Comparison of ENCODE assay signal across 8 mouse cellular contexts in genomic region chr17:78434746-78435145, GRCm38 (mm10). TPM values are rescaled to one million over a fixed set of nuclear protein-coding genes. Genes with fewer than 3 reads are reported as not detected.
DNase-seq lines count a peak whose midpoint lies in the region; ATAC-seq and TF ChIP-seq lines count a peak whose summit lies in the region.

No protein-coding gene starts in this region.

- no peak overlapping the region for H3K4me2 ChIP-seq in heart, embryonic 12.5 days
- no peak overlapping the region for H3K4me2 ChIP-seq in lung, postnatal 0 days (replicated peaks; ENCODE audit: low read depth, low read length)

- no peaks in the 10 kb centered on the region for H3K27me3 ChIP-seq in heart, adult 2 months (ENCODE audit: control insufficient read depth, insufficient read depth, low read length)
- no peaks in the 10 kb centered on the region for H3K27me3 ChIP-seq in heart, embryonic 12.5 days (replicated peaks)
- H3K27me3 ChIP-seq in Patski: no peaks in the 10 kb centered on the region
- H3K27me3 ChIP-seq in heart, embryonic 10.5 days (ENCODE audit: insufficient read depth, poor library complexity, severe bottlenecking): no peaks in the 10 kb centered on the region
- no peaks in the 10 kb centered on the region for H3K27me3 ChIP-seq in lung, postnatal 0 days (replicated peaks; ENCODE audit: insufficient read depth, low read length)

- no peaks in the 10 kb centered on the region for H3K9me3 ChIP-seq in heart, embryonic 12.5 days (replicated peaks)
- no peaks in the 10 kb centered on the region for H3K9me3 ChIP-seq in heart, embryonic 10.5 days
- no peaks in the 10 kb centered on the region for H3K9me3 ChIP-seq in lung, postnatal 0 days (ENCODE audit: low read length)

- WGBS in heart, adult 2 months: 11% methylated on average over 1 of the region's 1 CpGs
- 44% methylated on average over 1 of the region's 1 CpGs for WGBS in heart, embryonic 12.5 days
- 41% methylated on average over 1 of the region's 1 CpGs for WGBS in heart, embryonic 10.5 days
- WGBS in lung, postnatal 0 days: 48% methylated on average over 1 of the region's 1 CpGs

- H3K79me2 ChIP-seq in heart, adult 2 months (replicated peaks; ENCODE audit: control insufficient read depth, insufficient read depth, low read length): no peaks in the 10 kb centered on the region

- DNase-seq in heart, adult 2 months: peak; percentile 56 to 79
- peak; percentile 18 for DNase-seq in 3134 (ENCODE audit: extremely low read depth, insufficient read length, low spot score)
- no peak for DNase-seq in Patski (ENCODE audit: low read depth, low spot score)
- peak; percentile 43 for DNase-seq in cerebellum, adult 8-10 months
- DNase-seq in heart, embryonic 10.5 days (ENCODE audit: low spot score): peak; percentile 82
- DNase-seq in lung, postnatal 0 days (ENCODE audit: low spot score): peak; percentile 40
- peak; percentile 48 to 79 for DNase-seq in spleen, postnatal 4 days (ENCODE audit: low spot score in 2 of 2)

- H3K36me3 ChIP-seq in heart, adult 2 months (ENCODE audit: control insufficient read depth, insufficient read depth, low read length): no peaks in the 10 kb centered on the region
- H3K36me3 ChIP-seq in heart, embryonic 12.5 days: no peaks in the 10 kb centered on the region
- no peaks in the 10 kb centered on the region for H3K36me3 ChIP-seq in heart, embryonic 10.5 days
- H3K36me3 ChIP-seq in lung, postnatal 0 days (ENCODE audit: insufficient read depth, low read length): no peaks in the 10 kb centered on the region

- POLR2A ChIA-PET in Patski (lab: Charles Lee): no interaction called here

- ATAC-seq in heart, embryonic 12.5 days (ENCODE audit: insufficient number of reproducible peaks, low FRiP score): no peak
- peak; percentile 69 for ATAC-seq in Patski
- no peak for ATAC-seq in lung, postnatal 0 days

- no peak overlapping the region for H3K4me3 ChIP-seq in heart, adult 2 months
- H3K4me3 ChIP-seq in heart, embryonic 12.5 days: no peak overlapping the region
- no peak overlapping the region for H3K4me3 ChIP-seq in heart, embryonic 10.5 days
- H3K4me3 ChIP-seq in lung, postnatal 0 days (ENCODE audit: low read depth, low read length): no peak overlapping the region

- 0 out of 2 replicates have a peak, but pooled peaks have one; percentile 33 for TF ChIP-seq EP300 in heart, adult 2 months (IDR thresholded peaks at IDR 0.05; ENCODE audit: insufficient read depth, low read depth, low read length)
- no peak for TF ChIP-seq EP300 in lung, postnatal 0 days (IDR thresholded peaks at IDR 0.05)

- no peak for TF ChIP-seq POLR2A in heart, adult 2 months (IDR thresholded peaks at IDR 0.05; ENCODE audit: insufficient read depth, low read depth, low read length)

- H3K4me1 ChIP-seq in heart, adult 2 months (ENCODE audit: control insufficient read depth, insufficient read depth, low read length): no peaks in the 10 kb centered on the region
- no peaks in the 10 kb centered on the region for H3K4me1 ChIP-seq in heart, embryonic 12.5 days (replicated peaks)
- H3K4me1 ChIP-seq in heart, embryonic 10.5 days: no peaks in the 10 kb centered on the region
- H3K4me1 ChIP-seq in lung, postnatal 0 days (ENCODE audit: insufficient read depth, low read depth, low read length): no peaks in the 10 kb centered on the region

- peak; percentile 97; the same call in 1 of the 2 replicates for TF ChIP-seq CTCF in heart, adult 2 months (IDR thresholded peaks at IDR 0.05)
- peak; percentile 95 for TF ChIP-seq CTCF in Patski (IDR thresholded peaks at IDR 0.05)
- peak; percentile 87 for TF ChIP-seq CTCF in lung, postnatal 0 days (IDR thresholded peaks at IDR 0.05)

- intact Hi-C loops in heart, adult 2 months (cut with DNase I): loop anchor here (5.0 kb wide), 2 partner anchors 47 to 237 kb away; no protein-coding TSS in a partner anchor

- CTCF ChIA-PET in Patski (lab: Charles Lee): interaction anchor here (0.7 to 3.5 kb wide), 17 partner anchors 9 to 238 kb away, joined by 3 to 14 read pairs (median 4); no protein-coding TSS in a partner anchor

- no peak overlapping the region for H3K9ac ChIP-seq in heart, adult 2 months (ENCODE audit: low read depth, low read length)
- no peak overlapping the region for H3K9ac ChIP-seq in heart, embryonic 12.5 days
- no peak overlapping the region for H3K9ac ChIP-seq in lung, postnatal 0 days (replicated peaks; ENCODE audit: low read depth)

- in situ Hi-C loops in Patski (cut with MboI; ENCODE audit: low pct_unique_long_range_greater_than_20kb): no loop called here

- H3K27ac ChIP-seq in heart, adult 2 months: no peak overlapping the region
- H3K27ac ChIP-seq in heart, embryonic 12.5 days (ENCODE audit: poor library complexity, severe bottlenecking): no peak overlapping the region
- H3K27ac ChIP-seq in heart, embryonic 10.5 days: no peak overlapping the region
- no peak overlapping the region for H3K27ac ChIP-seq in lung, postnatal 0 days (ENCODE audit: low read length)

RNA-seq across cellular contexts. Expression of gene Fez2, which starts 16.8 kb away (rescaled TPM):
- total RNA-seq in heart, adult 2 months (2021): 10 to 100 TPM; 76.7 to 80.1 TPM
- 50.4 and 79.4 TPM in 2 replicates for polyA plus RNA-seq in heart, adult 2 months (2012; rRNA removed)
- polyA plus RNA-seq in heart, embryonic 12.5 days (2016; fragmentation: Nextera tagmentation; extraction: Ambion mirVana): 44.7 and 46.8 TPM in 2 replicates
- polyA plus RNA-seq in Patski (2021): 86.4 TPM
- 43.7 and 44.9 TPM in 2 replicates for polyA plus RNA-seq in heart, embryonic 10.5 days (2016; fragmentation: Nextera tagmentation; extraction: Ambion mirVana)
- polyA plus RNA-seq in lung, postnatal 0 days (2015; fragmentation: Nextera tagmentation; extraction: Ambion mirVana): 39.2 and 39.6 TPM in 2 replicates
